Mouse (Mus musculus) liver, embryonic 14.5 days (tissue): ENCODE data around the gene Otx1. TPM values are rescaled to one million over a fixed set of nuclear protein-coding genes. Genes with fewer than 3 reads are reported as not detected.

ENCODE experiments used
- ATAC-seq: fragments of 200-750 bp; cut with Nextera tagmentation; 2 replicates; pipeline ENCODE4 v1.8.0; 2017; ENCODE audit warnings: moderate number of reproducible peaks, mild to moderate bottlenecking, moderate library complexity; ENCODE audit not compliant: insufficient read depth
- DNase-seq, 3 experiments: peaks; one replicate each; pipeline ENCODE4 v3.0.0-alpha.2; 2012 to 2013; ENCODE audit warnings: low read depth in 3 of 3, low spot score in 3 of 3
- H3K27ac ChIP-seq: fragments of 300-500 bp; sonication (generic); 2 replicates; pipeline ENCODE4 v1.5.1; 2014; ENCODE audit warnings: moderate library complexity, mild to moderate bottlenecking, control low read depth, inconsistent platforms
- H3K27me3 ChIP-seq: fragments of 300-500 bp; sonication (generic); 2 replicates; pipeline ENCODE4 v1.6.1; 2014; ENCODE audit warnings: mild to moderate bottlenecking, low read length, moderate library complexity; ENCODE audit not compliant: control insufficient read depth, insufficient read depth
- H3K36me3 ChIP-seq: fragments of 300-500 bp; sonication (generic); replicated peaks from 2 replicates; pipeline ENCODE4 v1.6.1; 2014; ENCODE audit warnings: low read depth; ENCODE audit not compliant: control insufficient read depth, insufficient read depth
- H3K4me1 ChIP-seq, 2 experiments: fragments of 200-500 bp in 1 of 2; fragments of 300-500 bp in 1 of 2; sonication (generic) in 1 of 2; replicated peaks; 2 replicates each; pipeline ENCODE4 v1.6.1; 2012 to 2014; ENCODE audit warnings: antibody characterized with exemption in 1 of 2, inconsistent platforms in 1 of 2, low read length in 1 of 2; ENCODE audit not compliant: control insufficient read depth in 2 of 2, insufficient read depth in 2 of 2
- H3K4me2 ChIP-seq: fragments of 300-500 bp; sonication (generic); 2 replicates; pipeline ENCODE4 v1.6.1; 2014; ENCODE audit warnings: low read depth, mild to moderate bottlenecking, control low read depth, moderate library complexity
- H3K4me3 ChIP-seq, 2 experiments: fragments of 200-500 bp in 1 of 2; fragments of 300-500 bp in 1 of 2; sonication (generic) in 1 of 2; 2 replicates each; pipeline ENCODE4 v1.5.1; 2012 to 2014; ENCODE audit warnings: low read depth in 2 of 2, low read length in 2 of 2, mild to moderate bottlenecking in 2 of 2, control low read depth in 1 of 2, inconsistent platforms in 1 of 2, moderate library complexity in 1 of 2; ENCODE audit not compliant: insufficient read depth in 1 of 2
- H3K9ac ChIP-seq: fragments of 300-500 bp; sonication (generic); replicated peaks from 2 replicates; pipeline ENCODE4 v1.6.1; 2014; ENCODE audit warnings: mild to moderate bottlenecking, control low read depth, moderate library complexity
- H3K9me3 ChIP-seq: fragments of 300-500 bp; sonication (generic); 2 replicates; pipeline ENCODE4 v1.6.1; 2016; ENCODE audit warnings: low read length, mixed read lengths; ENCODE audit not compliant: control insufficient read depth
- CTCF ChIP-seq: IDR thresholded peaks from 2 replicates; pipeline ENCODE4 v1.5.1; 2016; ENCODE audit warnings: antibody characterized with exemption, low read depth, control low read depth
- EP300 ChIP-seq: IDR thresholded peaks from 2 replicates; pipeline ENCODE4 v1.6.1; 2016; ENCODE audit warnings: antibody characterized with exemption, low read depth
- WGBS: fragments of 180-500 bp; shearing (Covaris S2); extraction: QIAGEN DNeasy Blood & Tissue Kit; methylation state at CpG from one replicate; pipeline ENCODE4 v1.1.7; 2014; ENCODE audit not compliant: insufficient replicate concordance; 5-methylcytosine and 5-hydroxymethylcytosine counted together
- polyA plus RNA-seq, 2 experiments: library from polyadenylated mRNA; depleted of rRNA in 1 of 2; stranded (reverse) in 1 of 2; unstranded in 1 of 2; fragments of >200 nt; fragmentation: Nextera tagmentation in 1 of 2; extraction: Ambion mirVana in 1 of 2; gene quantifications; 2 replicates each; pipeline versions ENCODE4 v1.2.1 to v1.2.3; 2012 to 2014

Otx1 gene
- polyA plus RNA-seq, 2 experiments: not detected

DNA sequence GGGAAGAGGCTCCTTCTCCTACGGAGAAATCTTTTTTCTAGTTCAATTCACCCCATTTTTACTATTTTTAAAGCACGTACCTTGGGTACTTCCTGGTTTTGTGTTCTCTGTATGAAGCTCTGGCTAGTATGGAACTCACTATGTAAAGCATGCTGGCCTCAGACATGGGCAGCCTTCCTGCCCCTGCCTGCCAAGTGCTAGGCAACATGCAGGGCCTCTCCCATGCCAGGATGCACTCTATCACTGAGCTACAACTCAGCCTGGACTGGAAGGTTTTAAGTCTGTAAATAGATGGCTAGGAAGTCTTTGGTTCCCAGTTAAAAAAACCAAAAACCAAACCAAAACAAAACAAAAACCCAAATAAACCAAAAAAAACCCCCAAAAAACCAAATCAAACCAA, 17.9 kb upstream of the Otx1 start:
- Histone ChIP-seq H3K9me3 (no peaks in the 10 kb centered on the region), H3K27ac (no peak overlapping the region), H3K9ac (no peak overlapping the region), H3K27me3 (no peaks in the 10 kb centered on the region), H3K4me1 (no peaks in the 10 kb centered on the region), H3K4me2 (no peak overlapping the region), H3K4me3 (no peak overlapping the region), H3K36me3 (no peaks in the 10 kb centered on the region)
- ATAC-seq (no peak), DNase-seq (no peak)
- TF ChIP-seq CTCF: no peak
- no peak for TF ChIP-seq EP300
- WGBS: 61% methylated on average over 2 of the region's 2 CpGs

DNA sequence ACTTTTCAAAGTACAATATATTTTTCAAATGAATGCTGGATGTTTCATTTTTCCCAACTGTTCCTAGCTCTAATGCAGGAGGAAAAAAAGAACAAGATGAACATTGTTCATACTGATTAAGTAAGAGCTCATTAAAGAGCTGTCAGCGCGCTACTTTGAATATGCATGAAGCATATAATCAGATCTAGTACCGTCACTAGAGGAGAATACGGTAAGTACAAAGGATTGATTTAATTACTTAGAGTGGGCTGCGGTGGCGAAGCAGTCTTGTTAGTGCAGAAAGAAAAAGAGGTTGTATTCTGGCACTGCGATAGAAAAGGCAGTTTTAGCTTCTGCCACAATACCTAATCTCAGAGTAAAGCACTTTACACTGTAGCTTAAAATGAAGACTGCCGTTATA, 14.7 kb upstream of the Otx1 start:
- ATAC-seq (no peak), DNase-seq (no peak)
- Histone ChIP-seq H3K27me3 (no peaks in the 10 kb centered on the region), H3K4me1 (no peaks in the 10 kb centered on the region), H3K27ac (no peak overlapping the region), H3K9ac (no peak overlapping the region), H3K4me2 (no peak overlapping the region), H3K4me3 (no peak overlapping the region), H3K9me3 (no peaks in the 10 kb centered on the region), H3K36me3 (no peaks in the 10 kb centered on the region)
- WGBS: 80% methylated on average over 8 of the region's 8 CpGs
- TF ChIP-seq CTCF (no peak), EP300 (no peak)

DNA sequence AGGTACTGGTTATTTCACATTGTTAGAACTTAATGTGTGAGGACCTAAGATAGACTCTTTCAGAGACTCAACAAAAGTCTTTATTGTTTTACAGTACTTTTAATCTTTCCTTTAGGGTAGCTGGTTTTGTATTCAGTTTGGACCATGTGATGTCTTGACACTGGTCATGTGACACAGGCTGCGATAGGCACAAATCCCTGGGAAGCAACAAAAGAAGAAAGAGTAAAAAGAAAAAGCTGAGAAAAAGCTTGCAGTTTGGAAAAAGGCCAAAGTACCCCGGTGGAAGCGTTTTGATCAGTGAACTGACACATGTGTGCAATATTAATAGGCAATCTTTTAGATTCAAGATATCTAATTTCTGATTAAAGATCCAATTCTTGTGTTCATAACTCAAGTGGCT, 13.6 kb upstream of the Otx1 start:
- Histone ChIP-seq H3K4me2 (no peak overlapping the region), H3K27ac (no peak overlapping the region), H3K27me3 (no peaks in the 10 kb centered on the region; the same call in 1 of the 2 replicates), H3K36me3 (no peaks in the 10 kb centered on the region), H3K4me1 (no peaks in the 10 kb centered on the region), H3K9me3 (no peaks in the 10 kb centered on the region), H3K9ac (no peak overlapping the region), H3K4me3 (no peak overlapping the region)
- 73% methylated on average over 3 of the region's 3 CpGs for WGBS
- no peak for DNase-seq
- TF ChIP-seq CTCF (no peak), EP300 (no peak)
- ATAC-seq: no peak

DNA sequence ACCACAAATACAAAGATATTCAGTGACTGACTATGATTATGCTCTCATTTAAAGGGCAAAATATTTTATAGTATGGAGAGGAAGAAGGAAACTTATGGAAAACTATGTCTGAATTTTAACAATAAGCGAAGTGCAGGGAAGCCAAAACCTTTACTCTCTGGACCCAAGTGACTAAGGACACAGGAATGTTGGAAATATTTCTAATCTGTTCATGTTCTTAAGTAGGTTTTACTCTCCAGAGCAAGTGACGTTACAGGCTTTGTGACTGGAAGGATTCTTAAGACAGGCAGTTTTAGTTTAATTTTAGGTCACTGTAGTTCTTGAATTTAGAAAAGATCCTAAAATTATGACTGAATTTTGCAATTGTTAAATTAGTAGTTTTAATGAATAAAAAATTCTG, 6.1 kb upstream of the Otx1 start:
- H3K9me3 ChIP-seq: no peaks in the 10 kb centered on the region
- H3K27ac ChIP-seq: no peak overlapping the region
- DNase-seq (no peak), ATAC-seq (no peak)
- no peak overlapping the region for H3K4me2 ChIP-seq
- no peak overlapping the region for H3K9ac ChIP-seq
- peaks cover 52% of the 10 kb centered on the region for H3K27me3 ChIP-seq
- TF ChIP-seq CTCF: no peak
- no peak for TF ChIP-seq EP300
- no peaks in the 10 kb centered on the region for H3K36me3 ChIP-seq
- no peaks in the 10 kb centered on the region; a peak in 1 of 4 replicates for H3K4me1 ChIP-seq
- WGBS: 31% methylated on average over 2 of the region's 2 CpGs
- no peak overlapping the region for H3K4me3 ChIP-seq

DNA sequence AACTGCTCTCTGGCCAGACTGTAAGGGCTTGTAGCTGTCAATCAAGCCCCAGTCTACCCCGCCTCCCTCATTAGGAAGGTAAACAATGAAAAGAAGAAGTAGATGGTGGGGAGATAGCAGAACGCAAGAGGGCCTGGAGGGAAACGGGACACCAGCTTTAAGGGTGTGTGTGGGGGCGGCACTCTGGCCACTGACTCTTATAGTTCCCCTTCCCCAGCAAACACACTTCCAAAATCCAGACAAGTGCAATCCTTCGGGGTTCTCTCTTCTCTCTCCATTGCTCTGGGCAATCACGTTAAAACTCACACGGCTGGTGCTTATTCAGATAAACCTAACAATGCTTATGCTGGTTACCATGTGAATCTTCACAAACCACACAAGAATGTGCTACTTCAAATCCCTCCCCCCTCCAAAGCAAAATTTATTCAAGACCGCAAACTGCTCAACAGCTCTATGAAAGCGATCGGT, 5.5 kb upstream of the Otx1 start:
- no peaks in the 10 kb centered on the region for H3K36me3 ChIP-seq
- no peaks in the 10 kb centered on the region; a peak in 1 of 4 replicates for H3K4me1 ChIP-seq
- 3% methylated on average over 10 of the region's 10 CpGs for WGBS
- peaks cover 58% of the 10 kb centered on the region for H3K27me3 ChIP-seq
- no peak overlapping the region for H3K9ac ChIP-seq
- TF ChIP-seq EP300: no peak
- TF ChIP-seq CTCF: no peak
- no peak overlapping the region for H3K27ac ChIP-seq
- H3K4me3 ChIP-seq: no peak overlapping the region
- no peak for DNase-seq
- no peak for ATAC-seq
- H3K9me3 ChIP-seq: no peaks in the 10 kb centered on the region
- H3K4me2 ChIP-seq: peak overlapping the region; percentile 0; the same call in 1 of the 2 replicates

DNA sequence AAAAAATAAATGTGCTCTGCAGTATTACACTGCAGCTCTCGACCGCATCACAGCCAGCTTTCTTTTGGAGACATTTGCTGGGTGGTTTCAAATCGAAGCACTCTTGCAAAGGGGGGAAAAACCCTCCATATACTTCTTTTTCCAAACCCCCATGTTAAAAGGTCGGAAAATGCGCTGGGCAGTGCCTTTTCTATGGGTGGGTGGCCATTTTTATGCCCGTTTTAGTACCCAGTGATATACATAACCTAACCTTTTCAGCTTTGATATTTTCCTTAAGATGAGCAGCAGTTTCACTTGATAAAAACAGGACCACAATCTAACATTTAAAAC, 5.0 kb upstream of the Otx1 start:
- H3K27ac ChIP-seq: no peak overlapping the region
- no peaks in the 10 kb centered on the region for H3K36me3 ChIP-seq
- ATAC-seq: no peak
- H3K27me3 ChIP-seq: peaks cover 62% of the 10 kb centered on the region
- H3K4me1 ChIP-seq: no peaks in the 10 kb centered on the region; a peak in 1 of 4 replicates
- peak overlapping the region; percentile 0; the same call in 1 of the 2 replicates for H3K4me2 ChIP-seq
- TF ChIP-seq CTCF: no peak
- no peak for TF ChIP-seq EP300
- 4% methylated on average over 6 of the region's 6 CpGs for WGBS
- DNase-seq: no peak
- H3K9ac ChIP-seq: no peak overlapping the region
- no peaks in the 10 kb centered on the region for H3K9me3 ChIP-seq
- H3K4me3 ChIP-seq: no peak overlapping the region
